Mouse (Mus musculus): ENCODE results near the gene Maml3. TPM values are rescaled to one million over a fixed set of nuclear protein-coding genes. Genes with fewer than 3 reads are reported as not detected.

Gene Maml3
- total and polyA plus RNA-seq, 3 experiments, result 0.81 to 1.8 (median 0.98) TPM

DNA sequence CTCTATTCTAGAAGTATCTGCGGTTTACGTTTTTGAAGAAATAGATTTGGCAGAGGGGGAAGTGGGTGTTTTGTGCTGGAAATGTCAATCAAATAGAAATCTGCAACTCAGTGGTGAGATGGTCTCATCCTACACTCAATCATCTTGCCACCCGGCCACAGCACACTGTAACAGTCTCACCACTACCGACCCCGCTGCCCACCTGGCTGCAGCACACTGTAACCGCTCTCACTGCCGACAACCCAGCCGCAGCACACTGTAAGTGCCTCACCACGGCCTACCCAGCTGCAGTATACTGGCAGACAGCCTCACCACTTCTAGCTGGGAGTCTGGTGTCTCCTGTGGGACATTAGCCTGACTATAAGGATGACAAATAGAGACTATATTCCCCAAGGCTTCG, 322.7 kb downstream of the Maml3 start:
- H3K27ac ChIP-seq (ENCODE audit: insufficient read depth, low read depth), result no peak overlapping the region
- dilution Hi-C loops (cut with MboI; ENCODE audit: extremely low pct_ligation_motif_present, extremely low pct_unique_long_range_greater_than_20kb, low sequenced_read_pairs), result no loop called here
- DNase-seq (ENCODE audit: extremely low read depth), result no peak
- H3K27me3 ChIP-seq (replicated peaks), result no peaks in the 10 kb centered on the region
- no peak overlapping the region for H3K4me2 ChIP-seq (ENCODE audit: insufficient read depth, low read depth, poor library complexity, severe bottlenecking)
- no peak overlapping the region for H3K9ac ChIP-seq (ENCODE audit: insufficient read depth, low read depth)
- H3K4me1 ChIP-seq (ENCODE audit: control insufficient read depth in 1 of 2, insufficient read depth in 2 of 2), result peaks cover 8 to 10% of the 10 kb centered on the region in 2 experiments
- H3K4me3 ChIP-seq (replicated peaks in 1 of 3; ENCODE audit: low read depth in 2 of 3, low read length in 2 of 3, poor library complexity in 1 of 3), result no peak overlapping the region
- no peaks in the 10 kb centered on the region for H3K79me2 ChIP-seq (replicated peaks; ENCODE audit: control insufficient read depth, extremely low read depth, insufficient read depth, poor library complexity, severe bottlenecking)
- H3K36me3 ChIP-seq (replicated peaks in 1 of 2; ENCODE audit: control insufficient read depth in 1 of 2, insufficient read depth in 1 of 2, low read length in 1 of 2), result peaks cover 0 to 18% of the 10 kb centered on the region in 2 experiments
- in situ Hi-C loops (cut with MboI; ENCODE audit: low pct_ligation_motif_present, low pct_unique_long_range_greater_than_20kb, low sequenced_read_pairs), result no loop called here
- TF ChIP-seq PAX5 (IDR thresholded peaks at IDR 0.05; ENCODE audit: low read length), result no peak
- no peak for TF ChIP-seq HCFC1 (IDR thresholded peaks at IDR 0.05; ENCODE audit: low read depth, low read length)
- no peak for TF ChIP-seq NELFE (IDR thresholded peaks at IDR 0.05; ENCODE audit: low read depth, low read length)
- TF ChIP-seq CTCF (conservative IDR thresholded peaks at IDR 0.05 in 1 of 2, IDR thresholded peaks at IDR 0.05 in 1 of 2; ENCODE audit: low read depth in 2 of 2, low read length in 2 of 2), result no peak
- no peak for TF ChIP-seq ZMIZ1 (IDR thresholded peaks at IDR 0.05; ENCODE audit: low read depth, low read length)
- no peaks in the 10 kb centered on the region for H3K9me3 ChIP-seq (replicated peaks; ENCODE audit: low read length)

DNA sequence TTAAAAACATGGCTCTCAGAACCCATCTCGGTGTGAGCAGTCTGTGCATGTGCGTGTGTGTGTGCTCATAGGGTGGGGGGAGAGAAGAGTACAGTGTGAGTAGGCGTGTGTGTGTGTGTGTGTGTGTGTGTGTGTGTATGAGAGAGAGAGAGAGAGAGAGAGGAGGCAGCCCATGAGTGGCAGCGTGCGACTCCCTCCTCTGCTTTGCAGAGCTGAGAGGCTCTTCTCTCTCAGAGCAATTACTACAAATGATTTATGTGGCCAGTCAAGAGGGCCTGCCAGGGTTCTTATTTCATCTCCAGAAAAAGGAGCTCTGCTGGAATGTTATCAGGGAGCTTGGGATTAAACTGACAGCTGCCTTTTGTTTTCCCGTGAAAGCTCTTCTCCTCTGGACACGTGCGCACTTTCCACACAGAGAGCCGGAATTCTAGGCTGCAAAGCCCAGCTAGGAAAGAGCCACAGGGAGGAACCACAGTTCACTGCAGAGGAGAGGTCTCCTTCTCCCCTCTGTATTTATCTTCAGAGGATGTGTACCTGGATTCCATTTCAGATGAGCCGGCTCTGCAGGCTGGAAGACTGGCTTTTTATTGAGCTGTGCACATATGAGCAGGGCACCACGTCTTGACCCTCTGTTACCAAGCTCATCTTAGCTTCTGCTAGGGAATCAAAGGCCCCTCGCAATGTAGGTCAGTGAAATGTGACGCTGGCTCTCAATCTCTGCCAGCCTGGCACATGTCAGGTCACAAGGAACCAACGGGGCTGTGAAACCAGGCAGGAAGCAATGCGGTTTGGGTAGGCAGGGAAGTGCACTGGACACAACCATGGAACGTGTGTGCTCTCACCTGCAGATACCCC, 325.9 kb downstream of the Maml3 start:
- no peak overlapping the region for H3K4me2 ChIP-seq (ENCODE audit: insufficient read depth, low read depth, poor library complexity, severe bottlenecking)

DNA sequence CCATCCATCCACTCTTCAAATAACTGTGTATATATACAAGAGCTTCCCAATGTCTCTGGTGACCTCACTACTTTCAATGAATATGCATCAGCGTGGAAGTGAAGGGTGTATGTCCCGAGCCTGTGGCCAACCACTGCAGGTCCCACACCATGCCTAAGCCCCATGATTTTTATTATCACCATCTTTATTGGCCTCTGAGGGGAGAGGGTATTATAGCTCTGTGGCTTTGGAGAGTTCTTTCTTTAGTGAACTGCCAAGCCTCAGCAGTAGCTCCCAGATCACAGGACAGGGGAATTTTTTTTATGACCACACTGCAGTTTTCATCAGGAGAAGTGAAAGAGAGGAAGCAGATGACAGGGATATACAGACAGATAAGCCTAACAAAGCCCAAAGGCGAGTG, 326.7 kb downstream of the Maml3 start:
- Histone ChIP-seq H3K4me1 (ENCODE audit: control insufficient read depth in 1 of 2, insufficient read depth in 2 of 2) (peaks cover 11 to 21% of the 10 kb centered on the region in 2 experiments), H3K79me2 (replicated peaks; ENCODE audit: control insufficient read depth, extremely low read depth, insufficient read depth, poor library complexity, severe bottlenecking) (no peaks in the 10 kb centered on the region), H3K36me3 (replicated peaks in 1 of 2; ENCODE audit: control insufficient read depth in 1 of 2, insufficient read depth in 1 of 2, low read length in 1 of 2) (peaks cover 0 to 10% of the 10 kb centered on the region in 2 experiments), H3K27me3 (replicated peaks) (no peaks in the 10 kb centered on the region), H3K9ac (ENCODE audit: insufficient read depth, low read depth) (no peak overlapping the region), H3K4me2 (ENCODE audit: insufficient read depth, low read depth, poor library complexity, severe bottlenecking) (no peak overlapping the region), H3K9me3 (replicated peaks; ENCODE audit: low read length) (no peaks in the 10 kb centered on the region), H3K4me3 (replicated peaks in 1 of 3; ENCODE audit: low read depth in 2 of 3, low read length in 2 of 3, poor library complexity in 1 of 3) (no peak overlapping the region), H3K27ac (ENCODE audit: insufficient read depth, low read depth) (no peak overlapping the region)
- dilution Hi-C loops (cut with MboI; ENCODE audit: extremely low pct_ligation_motif_present, extremely low pct_unique_long_range_greater_than_20kb, low sequenced_read_pairs), result no loop called here
- no peak for DNase-seq (ENCODE audit: extremely low read depth)
- in situ Hi-C loops (cut with MboI; ENCODE audit: low pct_ligation_motif_present, low pct_unique_long_range_greater_than_20kb, low sequenced_read_pairs), result no loop called here
- no peak for TF ChIP-seq RCOR1 (conservative IDR thresholded peaks at IDR 0.05; ENCODE audit: low read depth, low read length)
- no peak for TF ChIP-seq JUND (conservative IDR thresholded peaks at IDR 0.05; ENCODE audit: low read depth, low read length)
- no peak for TF ChIP-seq PAX5 (IDR thresholded peaks at IDR 0.05; ENCODE audit: low read length)
- TF ChIP-seq USF1 (IDR thresholded peaks at IDR 0.05; ENCODE audit: low read depth, low read length), result no peak
- no peak for TF ChIP-seq CHD1 (IDR thresholded peaks at IDR 0.05; ENCODE audit: low read depth, low read length)
- TF ChIP-seq TBP (conservative IDR thresholded peaks at IDR 0.05; ENCODE audit: low read depth, low read length), result no peak
- no peak for TF ChIP-seq SIN3A (IDR thresholded peaks at IDR 0.05; ENCODE audit: low read length)
- TF ChIP-seq MAX (IDR thresholded peaks at IDR 0.05; ENCODE audit: low read length), result no peak
- no peak for TF ChIP-seq BHLHE40 (IDR thresholded peaks at IDR 0.05; ENCODE audit: low read depth, low read length)
- no peak for TF ChIP-seq ZC3H11A (IDR thresholded peaks at IDR 0.05; ENCODE audit: low read depth, low read length)
- TF ChIP-seq EP300 (IDR thresholded peaks at IDR 0.05; ENCODE audit: low read length), result no peak
- no peak for TF ChIP-seq HCFC1 (IDR thresholded peaks at IDR 0.05; ENCODE audit: low read depth, low read length)
- TF ChIP-seq KAT2A (IDR thresholded peaks at IDR 0.05; ENCODE audit: insufficient replicate concordance, low read length), result no peak
- TF ChIP-seq TCF12 (IDR thresholded peaks at IDR 0.05; ENCODE audit: low read depth, low read length), result no peak
- no peak for TF ChIP-seq MEF2A (IDR thresholded peaks at IDR 0.05; ENCODE audit: borderline replicate concordance, low read depth, low read length)
- TF ChIP-seq ZNF384 (IDR thresholded peaks at IDR 0.05; ENCODE audit: low read depth, low read length), result no peak
- no peak for TF ChIP-seq POLR2AphosphoS2 (IDR thresholded peaks at IDR 0.05; ENCODE audit: low read depth, low read length)

More for the DNA sequence above, 325.9 kb downstream of the Maml3 start:
- Histone ChIP-seq H3K9ac (ENCODE audit: insufficient read depth, low read depth) (no peak overlapping the region), H3K36me3 (replicated peaks in 1 of 2; ENCODE audit: control insufficient read depth in 1 of 2, insufficient read depth in 1 of 2, low read length in 1 of 2) (peaks cover 0 to 13% of the 10 kb centered on the region in 2 experiments), H3K79me2 (replicated peaks; ENCODE audit: control insufficient read depth, extremely low read depth, insufficient read depth, poor library complexity, severe bottlenecking) (no peaks in the 10 kb centered on the region), H3K4me3 (replicated peaks in 1 of 3; ENCODE audit: low read depth in 2 of 3, low read length in 2 of 3, poor library complexity in 1 of 3) (no peak overlapping the region), H3K9me3 (replicated peaks; ENCODE audit: low read length) (no peaks in the 10 kb centered on the region), H3K27me3 (replicated peaks) (no peaks in the 10 kb centered on the region), H3K4me1 (ENCODE audit: control insufficient read depth in 1 of 2, insufficient read depth in 2 of 2) (peaks cover 6 to 14% of the 10 kb centered on the region in 2 experiments), H3K27ac (ENCODE audit: insufficient read depth, low read depth) (no peak overlapping the region)
- dilution Hi-C loops (cut with MboI; ENCODE audit: extremely low pct_ligation_motif_present, extremely low pct_unique_long_range_greater_than_20kb, low sequenced_read_pairs), result no loop called here
- in situ Hi-C loops (cut with MboI; ENCODE audit: low pct_ligation_motif_present, low pct_unique_long_range_greater_than_20kb, low sequenced_read_pairs), result no loop called here
- no peak for DNase-seq (ENCODE audit: extremely low read depth)
- TF ChIP-seq ZNF384 (IDR thresholded peaks at IDR 0.05; ENCODE audit: low read depth, low read length) (no peak), MAFK (IDR thresholded peaks at IDR 0.05; ENCODE audit: insufficient replicate concordance, low read length) (no peak), PAX5 (IDR thresholded peaks at IDR 0.05; ENCODE audit: low read length) (no peak), MEF2A (IDR thresholded peaks at IDR 0.05; ENCODE audit: borderline replicate concordance, low read depth, low read length) (no peak), NRF1 (IDR thresholded peaks at IDR 0.05; ENCODE audit: low read depth, low read length) (no peak), UBTF (IDR thresholded peaks at IDR 0.05; ENCODE audit: low read depth, low read length) (no peak), ZC3H11A (IDR thresholded peaks at IDR 0.05; ENCODE audit: low read depth, low read length) (no peak), ELF1 (IDR thresholded peaks at IDR 0.05; ENCODE audit: low read depth, low read length) (no peak), EP300 (IDR thresholded peaks at IDR 0.05; ENCODE audit: low read length) (no peak), POLR2AphosphoS2 (IDR thresholded peaks at IDR 0.05; ENCODE audit: low read depth, low read length) (no peak), TCF12 (IDR thresholded peaks at IDR 0.05; ENCODE audit: low read depth, low read length) (no peak), RCOR1 (conservative IDR thresholded peaks at IDR 0.05; ENCODE audit: low read depth, low read length) (no peak), ZMIZ1 (IDR thresholded peaks at IDR 0.05; ENCODE audit: low read depth, low read length) (no peak), JUN (IDR thresholded peaks at IDR 0.05; ENCODE audit: insufficient read depth, low read depth, low read length) (no peak)

Data from CH12.LX (cell line).